Mouse (Mus musculus) thymus, postnatal 25 days (tissue): ENCODE data around the gene Polm.
"Not testable (repeated sequence)": the region's sequence is repeated elsewhere in the genome, so short reads cannot be mapped to it uniquely, and the experiment has no call there.

Experiments used
- DNase-seq: peaks from one replicate; pipeline ENCODE4 v3.0.0; 2022

Polm gene

GRCm38 (mm10) chr11:5852314-5852713 is 14.5 kb upstream of the Polm start:
- DNase-seq, result no peak

GRCm38 (mm10) chr11:5851021-5851736 is 13.4 kb upstream of the Polm start:
- DNase-seq, result peak; percentile 51

GRCm38 (mm10) chr11:5850452-5850851 is 12.6 kb upstream of the Polm start:
- peak; percentile 30 for DNase-seq

- DNase-seq, result no peak
Observed at GRCm38 (mm10) chr11:5849316-5849715, 11.5 kb upstream of the Polm start.

GRCm38 (mm10) chr11:5848741-5849140 is 10.9 kb upstream of the Polm start:
- no peak for DNase-seq

GRCm38 (mm10) chr11:5846639-5847345 is 9.0 kb upstream of the Polm start:
- DNase-seq, result no peak

- DNase-seq, result no peak
Observed at GRCm38 (mm10) chr11:5843131-5843530, 5.3 kb upstream of the Polm start.

- DNase-seq, result no peak
Observed at GRCm38 (mm10) chr11:5841751-5842150, 3.9 kb upstream of the Polm start.

GRCm38 (mm10) chr11:5840346-5840745 is 2.5 kb upstream of the Polm start:
- DNase-seq, result no peak

- DNase-seq, result peak; percentile 29
Observed at GRCm38 (mm10) chr11:5836126-5836525, 1.7 kb downstream of the Polm start.

GRCm38 (mm10) chr11:5835057-5835456 is 2.8 kb downstream of the Polm start:
- DNase-seq, result no peak

GRCm38 (mm10) chr11:5834506-5834905 is 3.3 kb downstream of the Polm start:
- DNase-seq, result no peak

- no peak for DNase-seq
Observed at GRCm38 (mm10) chr11:5829327-5829726, 8.5 kb downstream of the Polm start.

GRCm38 (mm10) chr11:5828509-5829191 is 9.2 kb downstream of the Polm start:
- DNase-seq, result no peak

GRCm38 (mm10) chr11:5827931-5828330 is 9.9 kb downstream of the Polm start:
- no peak for DNase-seq

GRCm38 (mm10) chr11:5825432-5825831 is 12.4 kb downstream of the Polm start:
- DNase-seq, result no peak

- DNase-seq, result no peak
Observed at GRCm38 (mm10) chr11:5819223-5819622, 18.6 kb downstream of the Polm start.

- DNase-seq, result no peak
Observed at GRCm38 (mm10) chr11:5813381-5813780, 24.4 kb downstream of the Polm start.

- not testable (repeated sequence) for DNase-seq
Observed at GRCm38 (mm10) chr11:5809487-5809886, 28.3 kb downstream of the Polm start.

- DNase-seq, result no peak
Observed at GRCm38 (mm10) chr11:5807956-5808355, 29.9 kb downstream of the Polm start.

GRCm38 (mm10) chr11:5805711-5806110 is 32.1 kb downstream of the Polm start:
- DNase-seq, result no peak

GRCm38 (mm10) chr11:5804174-5804573 is 33.6 kb downstream of the Polm start:
- DNase-seq, result no peak

GRCm38 (mm10) chr11:5803551-5803981 is 34.2 kb downstream of the Polm start, which contains the start of gene Pgam2:
TSS of gene Pgam2 (minus strand) at chr11:5803733.
- DNase-seq, result no peak
